Mouse (Mus musculus) hindbrain, embryonic 11.5 days (tissue): ENCODE measurements around the gene Rcan1. TPM values are rescaled to one million over a fixed set of nuclear protein-coding genes. Genes with fewer than 3 reads are reported as not detected.

ENCODE experiments used
- ATAC-seq: fragments of 200-750 bp; cut with Nextera tagmentation; 2 replicates; pipeline ENCODE4 v1.8.0; 2017; ENCODE audit warnings: mild to moderate bottlenecking, moderate TSS enrichment, moderate library complexity; ENCODE audit not compliant: low FRiP score
- DNase-seq: peaks from one replicate; pipeline ENCODE4 v3.0.0-alpha.2; 2015; ENCODE audit warnings: low spot score
- H3K27ac ChIP-seq: fragments of 300-500 bp; sonication (generic); 2 replicates; pipeline ENCODE4 v1.5.1; 2014; ENCODE audit warnings: mild to moderate bottlenecking, low read depth, low read length
- H3K27me3 ChIP-seq: fragments of 300-500 bp; sonication (generic); 2 replicates; pipeline ENCODE4 v1.6.1; 2014; ENCODE audit warnings: mild to moderate bottlenecking, low read length, moderate library complexity, mixed read lengths; ENCODE audit not compliant: control insufficient read depth, insufficient read depth
- H3K36me3 ChIP-seq: fragments of 300-500 bp; sonication (generic); 2 replicates; pipeline ENCODE4 v1.6.1; 2014; ENCODE audit warnings: mild to moderate bottlenecking, low read length, moderate library complexity, mixed read lengths; ENCODE audit not compliant: control insufficient read depth, insufficient read depth
- H3K4me1 ChIP-seq: fragments of 300-500 bp; sonication (generic); replicated peaks from 2 replicates; pipeline ENCODE4 v1.6.1; 2014; ENCODE audit warnings: low read length, mixed read lengths; ENCODE audit not compliant: control insufficient read depth, insufficient read depth
- H3K4me2 ChIP-seq: fragments of 300-500 bp; sonication (generic); replicated peaks from 2 replicates; pipeline ENCODE4 v1.6.1; 2014; ENCODE audit warnings: mild to moderate bottlenecking, low read depth, low read length
- H3K4me3 ChIP-seq: fragments of 300-500 bp; sonication (generic); 2 replicates; pipeline ENCODE4 v1.5.1; 2014; ENCODE audit warnings: low read depth, low read length
- H3K9ac ChIP-seq: fragments of 300-500 bp; sonication (generic); 2 replicates; pipeline ENCODE4 v1.6.1; 2014; ENCODE audit warnings: low read depth, low read length
- H3K9me3 ChIP-seq: fragments of 300-500 bp; sonication (generic); 2 replicates; pipeline ENCODE4 v1.6.1; 2016; ENCODE audit warnings: low read length; ENCODE audit not compliant: control insufficient read depth
- WGBS: fragments of 180-500 bp; shearing (Covaris S2); extraction: QIAGEN DNeasy Blood & Tissue Kit; methylation state at CpG from one replicate; pipeline ENCODE4 v1.1.7; 2014; 5-methylcytosine and 5-hydroxymethylcytosine counted together
- polyA plus RNA-seq: library from polyadenylated mRNA; unstranded; fragments of >200 nt; fragmentation: Nextera tagmentation; extraction: Ambion mirVana; gene quantifications from 2 replicates; pipeline ENCODE4 v1.2.1, GENCODE M21; 2014

Gene Rcan1
- polyA plus RNA-seq, 1 experiment from 2014 or later: 39.3 TPM

- no peak overlapping the region for H3K9ac ChIP-seq
- no peaks in the 10 kb centered on the region for H3K36me3 ChIP-seq
- H3K9me3 ChIP-seq: no peaks in the 10 kb centered on the region
- no peak overlapping the region for H3K27ac ChIP-seq
- ATAC-seq: no peak
- H3K4me1 ChIP-seq: no peaks in the 10 kb centered on the region; the same call in 1 of the 2 replicates
- no peak overlapping the region for H3K4me2 ChIP-seq
- H3K4me3 ChIP-seq: no peak overlapping the region
- H3K27me3 ChIP-seq: no peaks in the 10 kb centered on the region
- 86% methylated on average over 8 of the region's 8 CpGs for WGBS
- no peak for DNase-seq
Measured at GRCm38 (mm10) chr16:92450331-92450730, 20.3 kb downstream of the Rcan1 start.

GRCm38 (mm10) chr16:92449080-92449479, 21.6 kb downstream of the Rcan1 start:
- Histone ChIP-seq H3K4me1 (no peaks in the 10 kb centered on the region; the same call in 1 of the 2 replicates), H3K4me3 (no peak overlapping the region), H3K9me3 (no peaks in the 10 kb centered on the region), H3K4me2 (no peak overlapping the region), H3K27me3 (no peaks in the 10 kb centered on the region), H3K27ac (no peak overlapping the region), H3K36me3 (no peaks in the 10 kb centered on the region), H3K9ac (no peak overlapping the region)
- ATAC-seq (no peak), DNase-seq (no peak)
- 95% methylated on average over 14 of the region's 14 CpGs for WGBS

GRCm38 (mm10) chr16:92445377-92445776, 25.3 kb downstream of the Rcan1 start:
- no peak overlapping the region for H3K4me3 ChIP-seq
- no peak overlapping the region for H3K4me2 ChIP-seq
- no peak overlapping the region for H3K27ac ChIP-seq
- no peaks in the 10 kb centered on the region for H3K36me3 ChIP-seq
- ATAC-seq (no peak), DNase-seq (peak; percentile 68)
- no peak overlapping the region for H3K9ac ChIP-seq
- 63% methylated on average over 10 of the region's 10 CpGs for WGBS
- H3K4me1 ChIP-seq: no peaks in the 10 kb centered on the region
- no peaks in the 10 kb centered on the region for H3K9me3 ChIP-seq
- no peaks in the 10 kb centered on the region for H3K27me3 ChIP-seq

DNA sequence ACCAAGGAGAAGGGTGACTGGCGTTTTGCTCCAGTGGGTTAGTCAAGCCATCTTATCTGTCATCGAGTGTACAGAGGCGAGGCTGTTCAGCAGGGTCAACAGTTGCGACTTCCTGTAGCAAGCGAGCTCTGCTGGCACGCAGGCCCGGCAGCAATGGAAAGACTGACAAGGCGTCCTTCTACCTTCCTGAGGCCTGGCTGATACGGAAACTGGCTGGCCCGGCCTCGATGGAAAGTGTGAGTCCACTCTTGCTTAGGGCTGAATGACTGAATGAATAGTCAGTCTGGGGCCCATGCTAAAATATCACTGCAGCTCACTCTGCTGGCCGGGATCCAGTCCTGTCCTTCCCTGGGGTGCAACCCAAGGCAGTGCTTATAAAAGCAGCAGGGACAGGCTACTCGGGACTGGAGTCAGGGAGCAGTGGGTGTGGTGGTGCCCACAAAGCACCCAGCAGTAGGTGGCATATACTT, 27.0 kb downstream of the Rcan1 start:
- Histone ChIP-seq H3K27me3 (no peaks in the 10 kb centered on the region), H3K4me3 (no peak overlapping the region), H3K4me2 (no peak overlapping the region), H3K9me3 (no peaks in the 10 kb centered on the region), H3K27ac (no peak overlapping the region), H3K4me1 (no peaks in the 10 kb centered on the region), H3K36me3 (no peaks in the 10 kb centered on the region), H3K9ac (no peak overlapping the region)
- no peak for ATAC-seq
- DNase-seq: no peak
- WGBS: 71% methylated on average over 13 of the region's 13 CpGs

DNA sequence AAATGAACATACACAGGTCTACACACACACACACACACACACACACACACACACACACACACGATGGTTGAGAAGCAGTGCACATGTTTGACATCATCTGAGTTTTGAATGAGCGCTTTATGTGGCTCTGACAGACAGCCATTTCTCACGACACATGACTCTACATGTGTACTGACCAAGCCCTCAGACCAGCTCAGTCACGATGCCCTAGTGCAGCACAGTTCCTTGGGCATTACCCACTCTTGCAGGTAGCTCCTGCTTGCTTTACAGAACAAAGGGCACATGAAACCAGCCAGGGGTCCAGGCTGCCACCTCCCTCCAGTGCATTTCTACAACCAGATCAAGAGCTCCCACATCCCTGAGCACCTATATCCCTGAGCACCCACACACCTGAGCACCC, 27.7 kb downstream of the Rcan1 start:
- no peak overlapping the region for H3K9ac ChIP-seq
- H3K4me3 ChIP-seq: no peak overlapping the region
- DNase-seq (no peak), ATAC-seq (no peak)
- H3K4me1 ChIP-seq: no peaks in the 10 kb centered on the region
- H3K27ac ChIP-seq: no peak overlapping the region
- H3K9me3 ChIP-seq: no peaks in the 10 kb centered on the region
- no peak overlapping the region for H3K4me2 ChIP-seq
- H3K36me3 ChIP-seq: no peaks in the 10 kb centered on the region
- H3K27me3 ChIP-seq: no peaks in the 10 kb centered on the region
- WGBS: 88% methylated on average over 4 of the region's 4 CpGs

DNA sequence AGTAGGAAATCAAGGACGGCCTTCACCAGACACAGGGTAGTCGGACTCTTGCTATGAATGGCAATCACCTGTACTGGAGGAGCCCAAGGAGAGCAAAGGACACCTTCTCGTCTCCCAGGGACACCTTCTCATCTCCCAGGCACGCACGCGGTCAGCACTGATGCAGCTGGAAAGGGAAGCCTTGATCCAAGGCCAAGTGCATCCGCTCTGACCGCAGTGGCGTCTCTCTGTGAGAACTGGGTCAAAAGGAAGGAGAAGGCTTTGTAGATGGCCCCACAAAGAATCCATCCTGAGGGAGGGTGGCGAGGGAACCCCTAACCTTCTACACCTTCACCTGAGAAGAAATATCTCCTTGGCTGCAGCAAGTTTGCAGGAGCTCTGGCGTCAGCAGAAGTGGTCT, 28.5 kb downstream of the Rcan1 start:
- no peak overlapping the region for H3K4me3 ChIP-seq
- ATAC-seq (no peak), DNase-seq (no peak)
- 92% methylated on average over 11 of the region's 11 CpGs for WGBS
- no peaks in the 10 kb centered on the region for H3K9me3 ChIP-seq
- H3K27me3 ChIP-seq: no peaks in the 10 kb centered on the region
- no peaks in the 10 kb centered on the region for H3K4me1 ChIP-seq
- no peak overlapping the region for H3K27ac ChIP-seq
- H3K9ac ChIP-seq: no peak overlapping the region
- no peak overlapping the region for H3K4me2 ChIP-seq
- H3K36me3 ChIP-seq: no peaks in the 10 kb centered on the region

- ATAC-seq (no peak), DNase-seq (no peak)
- 69% methylated on average over 3 of the region's 3 CpGs for WGBS
- Histone ChIP-seq H3K27ac (no peak overlapping the region), H3K4me1 (no peaks in the 10 kb centered on the region), H3K27me3 (no peaks in the 10 kb centered on the region), H3K36me3 (no peaks in the 10 kb centered on the region), H3K9ac (no peak overlapping the region), H3K4me3 (no peak overlapping the region), H3K9me3 (no peaks in the 10 kb centered on the region), H3K4me2 (no peak overlapping the region)
Measured at GRCm38 (mm10) chr16:92441203-92441602, 29.5 kb downstream of the Rcan1 start.

- no peaks in the 10 kb centered on the region for H3K27me3 ChIP-seq
- H3K4me2 ChIP-seq: no peak overlapping the region
- no peak for DNase-seq
- no peak overlapping the region for H3K4me3 ChIP-seq
- no peak for ATAC-seq
- 77% methylated on average over 8 of the region's 8 CpGs for WGBS
- no peaks in the 10 kb centered on the region for H3K4me1 ChIP-seq
- H3K36me3 ChIP-seq: no peaks in the 10 kb centered on the region
- H3K9ac ChIP-seq: no peak overlapping the region
- no peak overlapping the region for H3K27ac ChIP-seq
- H3K9me3 ChIP-seq: no peaks in the 10 kb centered on the region
Measured at GRCm38 (mm10) chr16:92440229-92440628, 30.4 kb downstream of the Rcan1 start.

- H3K27ac ChIP-seq: no peak overlapping the region
- WGBS: 67% methylated on average over 2 of the region's 2 CpGs
Measured at GRCm38 (mm10) chr16:92439775-92440174, 30.9 kb downstream of the Rcan1 start.

More at GRCm38 (mm10) chr16:92439775-92440174, 30.9 kb downstream of the Rcan1 start:
- H3K4me2 ChIP-seq: no peak overlapping the region
- H3K4me1 ChIP-seq: no peaks in the 10 kb centered on the region
- ATAC-seq (no peak), DNase-seq (no peak)
- no peaks in the 10 kb centered on the region for H3K27me3 ChIP-seq
- no peak overlapping the region for H3K4me3 ChIP-seq
- no peak overlapping the region for H3K9ac ChIP-seq
- H3K9me3 ChIP-seq: no peaks in the 10 kb centered on the region
- H3K36me3 ChIP-seq: no peaks in the 10 kb centered on the region
